Mouse (Mus musculus) heart, embryonic 15.5 days (tissue): ENCODE measurements around the gene Syne3. TPM values are rescaled to one million over a fixed set of nuclear protein-coding genes. Genes with fewer than 3 reads are reported as not detected.

Experiments used
- ATAC-seq: fragments of 200-750 bp; cut with Nextera tagmentation; replicated peaks from 2 replicates; pipeline ENCODE4 v1.8.0; 2017; ENCODE audit warnings: low read depth, moderate TSS enrichment; ENCODE audit not compliant: insufficient number of reproducible peaks, insufficient read depth, low FRiP score
- H3K27ac ChIP-seq: fragments of 300-500 bp; sonication (generic); 2 replicates; pipeline ENCODE4 v1.5.1; 2015; ENCODE audit warnings: mild to moderate bottlenecking, inconsistent platforms
- H3K27me3 ChIP-seq: fragments of 300-500 bp; sonication (generic); 2 replicates; pipeline ENCODE4 v1.6.1; 2015; ENCODE audit warnings: inconsistent platforms
- H3K36me3 ChIP-seq: fragments of 300-500 bp; sonication (generic); 2 replicates; pipeline ENCODE4 v1.6.1; 2015; ENCODE audit warnings: mild to moderate bottlenecking, inconsistent platforms
- H3K4me1 ChIP-seq: fragments of 300-500 bp; sonication (generic); replicated peaks from 2 replicates; pipeline ENCODE4 v1.6.1; 2015; ENCODE audit warnings: inconsistent platforms
- H3K4me2 ChIP-seq: fragments of 300-500 bp; sonication (generic); 2 replicates; pipeline ENCODE4 v1.6.1; 2015; ENCODE audit warnings: inconsistent platforms, mild to moderate bottlenecking, moderate library complexity
- H3K4me3 ChIP-seq: fragments of 300-500 bp; sonication (generic); 2 replicates; pipeline ENCODE4 v1.5.1; 2015; ENCODE audit warnings: mild to moderate bottlenecking, inconsistent platforms
- H3K9ac ChIP-seq: fragments of 300-500 bp; sonication (generic); 2 replicates; pipeline ENCODE4 v1.6.1; 2015; ENCODE audit warnings: mild to moderate bottlenecking, inconsistent platforms
- H3K9me3 ChIP-seq: fragments of 300-500 bp; sonication (generic); replicated peaks from 2 replicates; pipeline ENCODE4 v1.6.1; 2016; ENCODE audit warnings: inconsistent platforms
- WGBS: fragments of 180-500 bp; shearing (Covaris S2); methylation state at CpG from one replicate; pipeline ENCODE4 v1.1.7; 2015; ENCODE audit warnings: mixed read lengths; 5-methylcytosine and 5-hydroxymethylcytosine counted together
- polyA plus RNA-seq: library from polyadenylated mRNA; unstranded; fragments of >200 nt; fragmentation: Nextera tagmentation; extraction: Ambion mirVana; gene quantifications from 2 replicates; pipeline ENCODE4 v1.2.1, GENCODE M21; 2015

Gene Syne3
- polyA plus RNA-seq, 1 experiment from 2014 or later, result 1.6 TPM

GRCm38 (mm10) chr12:104997159-104997558 is 12.4 kb downstream of the Syne3 start:
- WGBS, result 78% methylated on average over 10 of the region's 10 CpGs

GRCm38 (mm10) chr12:104996012-104996728 is 13.4 kb downstream of the Syne3 start:
- WGBS, result 79% methylated on average over 9 of the region's 9 CpGs
- ATAC-seq, result no peak
- Histone ChIP-seq H3K4me1 (peaks cover 16% of the 10 kb centered on the region), H3K36me3 (no peaks in the 10 kb centered on the region), H3K9ac (no peak overlapping the region), H3K4me2 (no peak overlapping the region), H3K27me3 (peaks cover 3% of the 10 kb centered on the region), H3K27ac (no peak overlapping the region), H3K9me3 (no peaks in the 10 kb centered on the region), H3K4me3 (no peak overlapping the region)

More at GRCm38 (mm10) chr12:104997159-104997558, 12.4 kb downstream of the Syne3 start:
- Histone ChIP-seq H3K27ac (no peak overlapping the region), H3K9ac (no peak overlapping the region), H3K4me1 (peaks cover 16% of the 10 kb centered on the region), H3K4me3 (no peak overlapping the region), H3K27me3 (peaks cover 3% of the 10 kb centered on the region), H3K4me2 (no peak overlapping the region), H3K36me3 (no peaks in the 10 kb centered on the region), H3K9me3 (no peaks in the 10 kb centered on the region)
- no peak for ATAC-seq

GRCm38 (mm10) chr12:104995259-104995876 is 14.2 kb downstream of the Syne3 start:
- no peak for ATAC-seq
- Histone ChIP-seq H3K9me3 (no peaks in the 10 kb centered on the region), H3K4me3 (no peak overlapping the region), H3K36me3 (no peaks in the 10 kb centered on the region), H3K27ac (no peak overlapping the region), H3K4me2 (no peak overlapping the region), H3K27me3 (peaks cover 3% of the 10 kb centered on the region), H3K9ac (no peak overlapping the region), H3K4me1 (peaks cover 12% of the 10 kb centered on the region)
- 77% methylated on average over 12 of the region's 12 CpGs for WGBS

- WGBS, result 56% methylated on average over 8 of the region's 8 CpGs
- no peak overlapping the region for H3K4me2 ChIP-seq
Observed at GRCm38 (mm10) chr12:104992838-104993237, 16.8 kb downstream of the Syne3 start.

GRCm38 (mm10) chr12:104992123-104992741 is 17.4 kb downstream of the Syne3 start:
- peaks cover 3% of the 10 kb centered on the region for H3K27me3 ChIP-seq
- WGBS, result 74% methylated on average over 10 of the region's 10 CpGs
- no peak for ATAC-seq
- peaks cover 14% of the 10 kb centered on the region for H3K4me1 ChIP-seq
- no peak overlapping the region for H3K9ac ChIP-seq
- no peaks in the 10 kb centered on the region for H3K36me3 ChIP-seq
- no peak overlapping the region for H3K27ac ChIP-seq
- H3K4me2 ChIP-seq, result no peak overlapping the region
- H3K4me3 ChIP-seq, result no peak overlapping the region
- H3K9me3 ChIP-seq, result no peaks in the 10 kb centered on the region

More at GRCm38 (mm10) chr12:104992838-104993237, 16.8 kb downstream of the Syne3 start:
- no peaks in the 10 kb centered on the region for H3K9me3 ChIP-seq
- no peak for ATAC-seq
- H3K27me3 ChIP-seq, result peaks cover 3% of the 10 kb centered on the region
- no peak overlapping the region for H3K27ac ChIP-seq
- no peak overlapping the region for H3K9ac ChIP-seq
- peaks cover 12% of the 10 kb centered on the region for H3K4me1 ChIP-seq
- H3K4me3 ChIP-seq, result no peak overlapping the region
- H3K36me3 ChIP-seq, result no peaks in the 10 kb centered on the region

- no peak for ATAC-seq
- Histone ChIP-seq H3K27ac (no peak overlapping the region), H3K4me1 (peaks cover 22% of the 10 kb centered on the region), H3K27me3 (peaks cover 3% of the 10 kb centered on the region), H3K9me3 (no peaks in the 10 kb centered on the region), H3K4me3 (no peak overlapping the region), H3K4me2 (no peak overlapping the region), H3K9ac (no peak overlapping the region), H3K36me3 (no peaks in the 10 kb centered on the region)
- WGBS, result 73% methylated on average over 13 of the region's 13 CpGs
Observed at GRCm38 (mm10) chr12:104990741-104991454, 18.7 kb downstream of the Syne3 start.

GRCm38 (mm10) chr12:104987936-104988335 is 21.7 kb downstream of the Syne3 start:
- peaks cover 21% of the 10 kb centered on the region for H3K4me1 ChIP-seq
- H3K4me3 ChIP-seq, result no peak overlapping the region
- WGBS, result 82% methylated on average over 7 of the region's 7 CpGs
- ATAC-seq, result no peak
- no peaks in the 10 kb centered on the region for H3K9me3 ChIP-seq
- no peak overlapping the region for H3K27ac ChIP-seq
- H3K36me3 ChIP-seq, result no peaks in the 10 kb centered on the region
- H3K9ac ChIP-seq, result no peak overlapping the region
- H3K4me2 ChIP-seq, result no peak overlapping the region
- H3K27me3 ChIP-seq, result no peaks in the 10 kb centered on the region

GRCm38 (mm10) chr12:104986781-104987180 is 22.8 kb downstream of the Syne3 start:
- no peaks in the 10 kb centered on the region for H3K36me3 ChIP-seq
- 85% methylated on average over 9 of the region's 9 CpGs for WGBS
- H3K4me3 ChIP-seq, result no peak overlapping the region
- no peak overlapping the region for H3K9ac ChIP-seq
- H3K9me3 ChIP-seq, result no peaks in the 10 kb centered on the region
- peaks cover 16% of the 10 kb centered on the region for H3K4me1 ChIP-seq
- H3K27ac ChIP-seq, result no peak overlapping the region
- no peaks in the 10 kb centered on the region for H3K27me3 ChIP-seq
- no peak overlapping the region for H3K4me2 ChIP-seq
- ATAC-seq, result no peak

GRCm38 (mm10) chr12:104986001-104986400 is 23.6 kb downstream of the Syne3 start:
- H3K4me1 ChIP-seq, result peaks cover 16% of the 10 kb centered on the region

GRCm38 (mm10) chr12:104985088-104985487 is 24.5 kb downstream of the Syne3 start:
- Histone ChIP-seq H3K36me3 (no peaks in the 10 kb centered on the region), H3K9ac (no peak overlapping the region), H3K9me3 (no peaks in the 10 kb centered on the region), H3K4me1 (peaks cover 14% of the 10 kb centered on the region), H3K27me3 (no peaks in the 10 kb centered on the region), H3K27ac (no peak overlapping the region), H3K4me2 (no peak overlapping the region), H3K4me3 (no peak overlapping the region)
- no peak for ATAC-seq
- WGBS, result 79% methylated on average over 5 of the region's 5 CpGs

More at GRCm38 (mm10) chr12:104986001-104986400, 23.6 kb downstream of the Syne3 start:
- H3K27me3 ChIP-seq, result no peaks in the 10 kb centered on the region
- no peak overlapping the region for H3K27ac ChIP-seq
- no peak for ATAC-seq
- no peak overlapping the region for H3K9ac ChIP-seq
- no peaks in the 10 kb centered on the region for H3K36me3 ChIP-seq
- WGBS, result 59% methylated on average over 2 of the region's 2 CpGs
- no peak overlapping the region for H3K4me2 ChIP-seq
- H3K4me3 ChIP-seq, result no peak overlapping the region
- no peaks in the 10 kb centered on the region for H3K9me3 ChIP-seq

- H3K9me3 ChIP-seq, result no peaks in the 10 kb centered on the region
- no peak for ATAC-seq
- no peaks in the 10 kb centered on the region for H3K27me3 ChIP-seq
- peaks cover 25% of the 10 kb centered on the region for H3K4me1 ChIP-seq
- no peak overlapping the region for H3K4me3 ChIP-seq
- no peak overlapping the region for H3K4me2 ChIP-seq
- WGBS, result 61% methylated on average over 7 of the region's 7 CpGs
- H3K9ac ChIP-seq, result no peak overlapping the region
- H3K36me3 ChIP-seq, result no peaks in the 10 kb centered on the region
- no peak overlapping the region for H3K27ac ChIP-seq
Observed at GRCm38 (mm10) chr12:104983476-104983875, 26.1 kb downstream of the Syne3 start.
